Mouse (Mus musculus): ENCODE measurements at regions not wholly inside any gene's neighbourhood (a gene's known extent, or its start where the extent isn't known, plus 50 kb on each side); places are given as distances from the start of the nearest gene placed in this dataset.

- TF ChIP-seq POLR2A (IDR thresholded peaks at IDR 0.05; ENCODE audit: borderline replicate concordance, extremely low read depth, insufficient read depth, insufficient read length, poor library complexity, severe bottlenecking), result no peak
- TF ChIP-seq CTCF (IDR thresholded peaks at IDR 0.05; ENCODE audit: borderline replicate concordance, extremely low read depth, insufficient read depth, insufficient read length), result no peak
These were observed 83.4 kb upstream of the Cxcl12 start for GRCm38 (mm10) chr6:117084833-117085500.
